Mouse (Mus musculus) forebrain, embryonic 16.5 days (tissue): ENCODE results near the gene Tnfrsf14. TPM values are rescaled to one million over a fixed set of nuclear protein-coding genes. Genes with fewer than 3 reads are reported as not detected.

ENCODE experiments used
- ATAC-seq: fragments of 200-750 bp; cut with Nextera tagmentation; 2 replicates; pipeline ENCODE4 v1.8.0; 2017; ENCODE audit warnings: mild to moderate bottlenecking, moderate library complexity
- H3K27ac ChIP-seq: fragments of 300-500 bp; sonication (generic); 2 replicates; pipeline ENCODE4 v1.5.1; 2014; ENCODE audit warnings: low read length, control low read depth
- H3K27me3 ChIP-seq: fragments of 300-500 bp; sonication (generic); replicated peaks from 2 replicates; pipeline ENCODE4 v1.6.1; 2014; ENCODE audit warnings: low read length; ENCODE audit not compliant: control insufficient read depth, insufficient read depth
- H3K36me3 ChIP-seq: fragments of 300-500 bp; sonication (generic); 2 replicates; pipeline ENCODE4 v1.6.1; 2014; ENCODE audit not compliant: control insufficient read depth, insufficient read depth
- H3K4me1 ChIP-seq: fragments of 300-500 bp; sonication (generic); replicated peaks from 2 replicates; pipeline ENCODE4 v1.6.1; 2014; ENCODE audit warnings: low read length; ENCODE audit not compliant: control insufficient read depth, insufficient read depth
- H3K4me2 ChIP-seq: fragments of 300-500 bp; sonication (generic); 2 replicates; pipeline ENCODE4 v1.6.1; 2014; ENCODE audit warnings: mild to moderate bottlenecking, low read length, control low read depth
- H3K4me3 ChIP-seq: fragments of 300-500 bp; sonication (generic); replicated peaks from 2 replicates; pipeline ENCODE4 v1.5.1; 2014; ENCODE audit warnings: mild to moderate bottlenecking, low read length, control low read depth
- H3K9ac ChIP-seq: fragments of 300-500 bp; sonication (generic); replicated peaks from 2 replicates; pipeline ENCODE4 v1.6.1; 2014; ENCODE audit warnings: low read depth, low read length, control low read depth
- H3K9me3 ChIP-seq: fragments of 300-500 bp; sonication (generic); 2 replicates; pipeline ENCODE4 v1.6.1; 2016; ENCODE audit warnings: low read length; ENCODE audit not compliant: control insufficient read depth
- WGBS: fragments of 180-500 bp; shearing (Covaris S2); extraction: QIAGEN DNeasy Blood & Tissue Kit; methylation state at CpG from one replicate; pipeline ENCODE4 v1.1.7; 2014; 5-methylcytosine and 5-hydroxymethylcytosine counted together
- polyA plus RNA-seq: library from polyadenylated mRNA; unstranded; fragments of >200 nt; fragmentation: Nextera tagmentation; extraction: Ambion mirVana; gene quantifications from 2 replicates; pipeline ENCODE4 v1.2.1, GENCODE M21; 2015

The Tnfrsf14 gene
- polyA plus RNA-seq, 1 experiment from 2014 or later = 0.27 TPM

GRCm38 (mm10) chr4:154911644-154912043, 16.7 kb downstream of the Tnfrsf14 start:
- H3K27me3 ChIP-seq = no peaks in the 10 kb centered on the region
- no peaks in the 10 kb centered on the region for H3K36me3 ChIP-seq
- 80% methylated on average over 2 of the region's 2 CpGs for WGBS
- H3K4me1 ChIP-seq = peaks cover 3% of the 10 kb centered on the region; the same call in 1 of the 2 replicates
- no peaks in the 10 kb centered on the region for H3K9me3 ChIP-seq
- H3K4me2 ChIP-seq = no peak overlapping the region
- no peak overlapping the region for H3K9ac ChIP-seq
- no peak overlapping the region for H3K4me3 ChIP-seq
- no peak overlapping the region for H3K27ac ChIP-seq
- ATAC-seq = no peak

DNA sequence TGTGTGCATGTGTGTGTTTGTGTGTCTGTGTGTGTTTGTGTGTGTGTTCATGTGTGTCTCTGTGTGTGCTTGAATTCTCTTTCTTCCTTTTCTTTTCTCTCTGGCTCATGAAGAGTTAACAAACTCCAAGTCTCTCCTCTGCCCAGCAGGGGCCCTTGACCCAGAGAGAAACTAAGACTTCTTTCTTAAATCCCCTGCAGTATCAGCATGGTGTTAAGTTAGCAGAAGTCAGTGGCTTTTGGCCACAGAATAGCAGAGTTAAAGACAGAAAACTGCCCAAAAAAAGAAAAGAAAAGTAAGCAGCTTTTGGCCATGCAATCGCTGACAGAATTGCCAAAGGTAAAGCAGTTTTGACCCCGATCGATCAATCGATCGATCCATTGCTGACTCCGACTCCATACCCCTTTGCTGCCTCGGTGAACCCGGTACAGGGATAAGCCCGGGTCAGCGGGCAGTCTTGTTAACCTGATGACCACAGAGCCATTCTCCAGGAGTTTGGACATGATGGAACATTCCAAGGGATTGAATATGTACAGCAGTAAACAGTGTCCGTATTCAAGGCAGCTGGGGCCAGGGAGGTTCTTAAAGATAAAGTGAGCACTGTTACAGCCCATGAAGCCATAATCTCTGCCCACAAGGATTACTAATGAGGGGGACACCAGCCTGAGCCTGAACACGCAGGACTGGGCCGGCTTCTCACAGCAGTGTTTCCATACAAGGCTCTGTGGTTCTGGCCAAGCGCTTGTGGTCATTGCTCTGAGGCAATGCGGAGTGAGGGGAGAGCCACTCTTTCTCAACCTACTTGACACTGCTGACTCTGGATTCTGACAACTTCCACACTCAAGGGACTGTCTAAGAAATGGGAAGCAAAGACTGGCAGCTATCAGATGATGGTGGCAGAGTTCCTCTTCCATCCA, 17.5 kb downstream of the Tnfrsf14 start:
- Histone ChIP-seq H3K36me3 (no peaks in the 10 kb centered on the region), H3K9ac (no peak overlapping the region), H3K4me3 (no peak overlapping the region), H3K27ac (no peak overlapping the region), H3K27me3 (no peaks in the 10 kb centered on the region), H3K4me1 (peaks cover 3% of the 10 kb centered on the region; the same call in 1 of the 2 replicates), H3K4me2 (no peak overlapping the region), H3K9me3 (no peaks in the 10 kb centered on the region)
- ATAC-seq = no peak
- 13% methylated on average over 15 of the region's 15 CpGs for WGBS

DNA sequence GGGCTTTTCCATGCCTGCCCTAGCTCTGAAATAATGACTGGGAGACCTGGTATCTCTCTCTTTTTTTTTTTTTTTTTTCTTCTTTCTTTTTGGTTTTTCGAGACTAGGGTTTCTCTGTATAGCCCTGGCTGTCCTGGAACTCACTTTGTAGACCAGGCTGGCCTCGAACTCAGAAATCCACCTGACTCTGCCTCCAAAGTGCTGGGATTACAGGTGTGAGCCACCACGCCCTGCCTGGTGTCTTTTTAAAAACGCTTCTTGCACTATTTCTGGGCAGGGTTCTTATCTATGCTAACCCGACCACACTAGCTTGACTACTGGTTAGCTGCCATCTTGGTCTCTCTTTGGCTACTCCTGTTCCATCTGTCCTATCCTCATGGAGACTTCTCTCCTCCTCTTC, 19.9 kb downstream of the Tnfrsf14 start:
- ATAC-seq = no peak
- Histone ChIP-seq H3K4me2 (no peak overlapping the region), H3K36me3 (no peaks in the 10 kb centered on the region), H3K27me3 (no peaks in the 10 kb centered on the region), H3K4me1 (peaks cover 3% of the 10 kb centered on the region; the same call in 1 of the 2 replicates), H3K27ac (no peak overlapping the region), H3K9me3 (no peaks in the 10 kb centered on the region), H3K9ac (no peak overlapping the region), H3K4me3 (no peak overlapping the region)
- WGBS = 91% methylated on average over 5 of the region's 5 CpGs

DNA sequence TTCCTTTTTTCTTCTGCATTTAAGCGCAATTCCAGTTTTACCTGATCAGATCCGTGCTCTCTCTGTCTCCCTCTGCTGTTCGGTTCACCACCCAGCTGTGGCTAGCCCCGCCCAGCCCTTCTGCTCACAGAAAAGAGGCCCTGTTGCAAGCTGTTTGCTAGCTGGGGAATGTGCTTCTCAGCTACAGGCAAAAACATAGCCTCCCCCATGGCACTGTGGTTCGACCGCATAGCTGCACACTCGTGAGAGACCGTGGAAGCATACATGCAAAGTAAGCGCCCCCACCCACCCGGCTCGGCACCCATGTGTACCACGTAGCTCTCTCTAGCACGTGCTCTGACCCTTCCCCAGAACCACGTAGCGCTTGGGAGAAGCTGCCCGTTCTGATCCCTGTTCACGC, 20.5 kb downstream of the Tnfrsf14 start:
- peaks cover 3% of the 10 kb centered on the region; the same call in 1 of the 2 replicates for H3K4me1 ChIP-seq
- ATAC-seq = peak; percentile 70
- H3K4me3 ChIP-seq = no peak overlapping the region
- no peak overlapping the region for H3K4me2 ChIP-seq
- H3K36me3 ChIP-seq = no peaks in the 10 kb centered on the region
- no peaks in the 10 kb centered on the region for H3K9me3 ChIP-seq
- 0 out of 2 replicates have a peak overlapping the region, but pooled peaks have one; percentile 39 for H3K9ac ChIP-seq
- 45% methylated on average over 17 of the region's 17 CpGs for WGBS
- no peak overlapping the region for H3K27ac ChIP-seq
- H3K27me3 ChIP-seq = no peaks in the 10 kb centered on the region

DNA sequence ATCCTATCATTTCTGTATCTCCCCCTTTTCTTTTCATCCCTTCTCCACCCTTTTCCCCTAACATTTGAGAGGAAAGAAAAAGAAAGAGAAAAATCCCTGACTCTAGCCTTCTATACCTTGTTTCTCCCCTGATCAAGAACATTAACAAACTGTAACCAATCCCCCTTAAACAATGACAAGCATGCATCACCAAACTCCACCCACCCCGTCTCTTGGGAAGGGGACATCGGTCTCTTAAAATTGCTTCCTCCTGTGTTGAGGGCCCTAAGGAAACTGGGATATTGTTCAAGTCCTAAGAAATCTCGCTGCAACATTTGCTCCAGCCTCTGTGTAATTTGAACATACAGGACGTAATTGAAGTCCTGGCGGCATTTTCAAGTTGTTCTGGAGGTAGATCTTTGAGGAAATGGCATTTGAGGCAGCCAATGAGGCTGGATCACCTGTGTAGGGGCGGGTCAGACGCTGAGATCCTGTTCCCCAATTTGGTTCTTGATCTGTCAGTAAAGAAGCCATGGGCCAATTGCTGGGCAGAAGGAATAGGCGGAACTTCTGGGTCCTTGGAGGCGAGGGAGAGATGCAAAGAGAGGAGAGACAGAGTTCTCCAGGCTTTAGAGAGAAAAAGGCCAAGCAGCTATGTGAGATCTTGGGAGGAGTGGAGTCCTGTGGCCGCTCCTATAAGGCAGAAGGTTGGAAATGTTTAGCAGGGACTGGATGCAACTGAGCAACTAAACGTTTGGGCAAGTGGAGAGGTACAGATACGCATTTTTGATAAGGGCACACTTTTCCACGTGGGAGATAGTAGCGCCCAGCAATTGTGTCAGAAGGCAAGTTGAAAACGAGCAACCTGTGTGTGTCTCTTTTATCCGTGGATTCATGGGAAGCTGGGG, 23.9 kb downstream of the Tnfrsf14 start:
- Histone ChIP-seq H3K4me3 (peak overlapping the region; percentile 44), H3K4me2 (peak overlapping the region; percentile 67), H3K9ac (peak overlapping the region; percentile 50), H3K27me3 (no peaks in the 10 kb centered on the region), H3K27ac (no peak overlapping the region), H3K4me1 (peaks cover 3% of the 10 kb centered on the region; the same call in 1 of the 2 replicates), H3K36me3 (no peaks in the 10 kb centered on the region), H3K9me3 (no peaks in the 10 kb centered on the region)
- 3% methylated on average over 16 of the region's 16 CpGs for whole genome bisulfite sequencing
- ATAC-seq = peak; percentile 97

- WGBS = 88% methylated on average over 2 of the region's 2 CpGs
- H3K36me3 ChIP-seq = no peaks in the 10 kb centered on the region
- no peaks in the 10 kb centered on the region for H3K27me3 ChIP-seq
- H3K4me2 ChIP-seq = no peak overlapping the region
- H3K27ac ChIP-seq = no peak overlapping the region
- H3K4me3 ChIP-seq = no peak overlapping the region
- no peaks in the 10 kb centered on the region for H3K9me3 ChIP-seq
- peaks cover 14% of the 10 kb centered on the region for H3K4me1 ChIP-seq
- no peak overlapping the region for H3K9ac ChIP-seq
- ATAC-seq = no peak
Observed at GRCm38 (mm10) chr4:154902371-154902770, 26.0 kb downstream of the Tnfrsf14 start.

- Histone ChIP-seq H3K9me3 (no peaks in the 10 kb centered on the region), H3K27me3 (no peaks in the 10 kb centered on the region), H3K4me2 (peak within 1 kb of the TSS; percentile 93), H3K9ac (peak within 1 kb of the TSS; percentile 79), H3K36me3 (no peaks in the 10 kb centered on the region), H3K27ac (peak within 1 kb of the TSS; percentile 29; the same call in 1 of the 2 replicates), H3K4me3 (peak within 1 kb of the TSS; percentile 55), H3K4me1 (peaks cover 14% of the 10 kb centered on the region)
- ATAC-seq = peak; percentile 97
- 2% methylated on average over 43 of the region's 43 CpGs for WGBS
Observed at GRCm38 (mm10) chr4:154898506-154899446, 29.6 kb downstream of the Tnfrsf14 start, which contains the start of gene Fam213b. Gene Fam213b, minus strand, starts transcription at chr4:154899135.

DNA sequence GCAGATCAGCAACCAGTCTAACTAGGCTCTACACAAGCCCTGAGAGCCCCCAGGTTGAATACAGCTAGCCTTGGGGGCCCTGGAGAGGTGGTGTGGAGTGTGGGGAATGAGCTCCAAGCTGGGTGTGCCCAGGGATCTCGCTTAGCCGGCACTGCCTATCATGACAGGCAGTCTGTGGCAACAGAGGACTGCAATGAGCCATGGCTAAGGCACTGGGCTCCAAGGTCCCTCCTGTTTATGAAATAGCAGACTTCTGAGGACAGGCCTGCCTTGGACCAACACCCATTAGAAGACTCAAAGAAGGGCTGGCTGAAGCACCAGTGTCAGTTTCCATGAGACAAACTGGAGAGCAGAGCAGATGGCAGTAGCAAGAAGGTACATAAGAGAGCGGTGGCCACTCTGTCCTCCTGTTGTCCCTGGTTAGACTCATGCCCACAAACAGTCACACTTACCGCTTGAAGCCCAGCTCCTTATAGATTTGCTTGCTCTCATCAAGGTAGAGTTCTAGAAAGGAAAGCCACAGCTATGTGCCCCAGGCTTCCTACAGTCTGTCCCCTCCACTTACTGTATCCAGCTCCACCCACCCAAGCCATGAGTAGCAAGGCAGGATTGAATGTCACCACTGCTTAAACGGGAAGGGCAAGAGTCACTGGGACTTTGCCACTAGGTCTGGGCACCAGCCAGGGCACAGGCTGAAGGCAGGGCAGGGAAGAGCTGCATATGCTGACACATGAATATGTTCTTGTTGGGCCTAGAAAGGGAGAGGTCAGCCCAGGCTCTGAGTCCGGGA, 30.5 kb downstream of the Tnfrsf14 start:
- ATAC-seq = no peak
- 70% methylated on average over 6 of the region's 6 CpGs for WGBS
- Histone ChIP-seq H3K9me3 (no peaks in the 10 kb centered on the region), H3K36me3 (no peaks in the 10 kb centered on the region), H3K4me2 (peak overlapping the region; percentile 93), H3K27ac (no peak overlapping the region), H3K9ac (peak overlapping the region; percentile 79), H3K27me3 (no peaks in the 10 kb centered on the region), H3K4me1 (peaks cover 14% of the 10 kb centered on the region), H3K4me3 (peak overlapping the region; percentile 55)
